Mouse (Mus musculus): Measurements from ENCODE around the gene Gnat2.

Gnat2 gene

GRCm38 (mm10) chr3:108085281-108085720 is 7.3 kb upstream of the Gnat2 start:
- DNase-seq = peak; percentile 98

GRCm38 (mm10) chr3:108085721-108086469 is 6.7 kb upstream of the Gnat2 start:
- peak; percentile 94 for DNase-seq

GRCm38 (mm10) chr3:108086470-108086979 is 6.1 kb upstream of the Gnat2 start, which contains the start of gene Ampd2:
TSS of gene Ampd2 (minus strand) at chr3:108086651.
- DNase-seq = peak; percentile 91

GRCm38 (mm10) chr3:108087329-108087728 is 5.3 kb upstream of the Gnat2 start:
- DNase-seq = no peak

GRCm38 (mm10) chr3:108088842-108089380 is 3.7 kb upstream of the Gnat2 start:
- DNase-seq = no peak

GRCm38 (mm10) chr3:108089916-108090315 is 2.7 kb upstream of the Gnat2 start:
- no peak for DNase-seq

- DNase-seq = no peak
Measured at GRCm38 (mm10) chr3:108090561-108090960, 2.0 kb upstream of the Gnat2 start.

GRCm38 (mm10) chr3:108092030-108092429 is 559 bp upstream of the Gnat2 start:
- no peak for DNase-seq

- DNase-seq = no peak
Measured at GRCm38 (mm10) chr3:108093306-108093705, 717 bp downstream of the Gnat2 start.

- DNase-seq = no peak
Measured at GRCm38 (mm10) chr3:108094146-108094545, 1.6 kb downstream of the Gnat2 start.

GRCm38 (mm10) chr3:108094976-108095760 is 2.6 kb downstream of the Gnat2 start:
- DNase-seq = no peak

- DNase-seq = no peak
Measured at GRCm38 (mm10) chr3:108096226-108096625, 3.6 kb downstream of the Gnat2 start.

- no peak for DNase-seq
Measured at GRCm38 (mm10) chr3:108096726-108097125, 4.1 kb downstream of the Gnat2 start.

- DNase-seq = no peak
Measured at GRCm38 (mm10) chr3:108097656-108098055, 5.1 kb downstream of the Gnat2 start.

GRCm38 (mm10) chr3:108098316-108098715 is 5.7 kb downstream of the Gnat2 start:
- no peak for DNase-seq

GRCm38 (mm10) chr3:108101594-108101993 is 9.0 kb downstream of the Gnat2 start:
- no peak for DNase-seq

- DNase-seq = no peak
Measured at GRCm38 (mm10) chr3:108102075-108102474, 9.5 kb downstream of the Gnat2 start.

- DNase-seq = no peak
Measured at GRCm38 (mm10) chr3:108105281-108105680, 12.7 kb downstream of the Gnat2 start.

- no peak for DNase-seq
Measured at GRCm38 (mm10) chr3:108111320-108111719, 18.7 kb downstream of the Gnat2 start.

- no peak for DNase-seq
Measured at GRCm38 (mm10) chr3:108112246-108112645, 19.7 kb downstream of the Gnat2 start.

- no peak for DNase-seq
Measured at GRCm38 (mm10) chr3:108112666-108113065, 20.1 kb downstream of the Gnat2 start.

- peak; percentile 16 for DNase-seq
Measured at GRCm38 (mm10) chr3:108113591-108114289, 21.2 kb downstream of the Gnat2 start.

GRCm38 (mm10) chr3:108117465-108117864 is 24.9 kb downstream of the Gnat2 start:
- no peak for DNase-seq
